Mouse (Mus musculus): Measurements from ENCODE around the gene Atxn1. TPM values are rescaled to one million over a fixed set of nuclear protein-coding genes. Genes with fewer than 3 reads are reported as not detected.

The Atxn1 gene
- polyA plus RNA-seq, 1 experiment from 2014 or later, result 4.6 TPM

GRCm38 (mm10) chr13:45749222-45749621 lies 215.6 kb downstream of the Atxn1 start:
- H3K27ac ChIP-seq, result no peak overlapping the region
- no peaks in the 10 kb centered on the region for H3K9me3 ChIP-seq

GRCm38 (mm10) chr13:45748691-45749090 lies 216.1 kb downstream of the Atxn1 start:
- H3K27ac ChIP-seq, result no peak overlapping the region
- no peaks in the 10 kb centered on the region for H3K36me3 ChIP-seq
- H3K4me3 ChIP-seq, result no peak overlapping the region
- no peaks in the 10 kb centered on the region for H3K9me3 ChIP-seq
- no peak; the same call in 1 of the 2 replicates for ATAC-seq (ENCODE audit: insufficient number of reproducible peaks, insufficient read depth, low FRiP score, low TSS enrichment)
- no peaks in the 10 kb centered on the region for H3K27me3 ChIP-seq
- WGBS, result 66% methylated on average over 4 of the region's 4 CpGs
- H3K4me1 ChIP-seq, result peaks cover 22% of the 10 kb centered on the region
- no peak overlapping the region for H3K4me2 ChIP-seq (replicated peaks)
- no peak overlapping the region for H3K9ac ChIP-seq

More at GRCm38 (mm10) chr13:45749222-45749621, 215.6 kb downstream of the Atxn1 start:
- Histone ChIP-seq H3K4me1 (peaks cover 21% of the 10 kb centered on the region), H3K9ac (no peak overlapping the region), H3K36me3 (no peaks in the 10 kb centered on the region), H3K4me3 (no peak overlapping the region), H3K4me2 (replicated peaks) (no peak overlapping the region), H3K27me3 (no peaks in the 10 kb centered on the region)
- no peak for ATAC-seq (ENCODE audit: insufficient number of reproducible peaks, insufficient read depth, low FRiP score, low TSS enrichment)
- 40% methylated on average over 8 of the region's 8 CpGs for WGBS

- no peak for ATAC-seq (ENCODE audit: insufficient number of reproducible peaks, insufficient read depth, low FRiP score, low TSS enrichment)
Observed at GRCm38 (mm10) chr13:45745851-45746773, 218.7 kb downstream of the Atxn1 start.

GRCm38 (mm10) chr13:45744803-45745432 lies 219.9 kb downstream of the Atxn1 start:
- Histone ChIP-seq H3K4me2 (replicated peaks) (no peak overlapping the region), H3K4me1 (peaks cover 24% of the 10 kb centered on the region), H3K27ac (no peak overlapping the region), H3K36me3 (no peaks in the 10 kb centered on the region), H3K27me3 (no peaks in the 10 kb centered on the region), H3K4me3 (no peak overlapping the region), H3K9me3 (no peaks in the 10 kb centered on the region), H3K9ac (no peak overlapping the region)
- WGBS, result 80% methylated on average over 7 of the region's 7 CpGs
- ATAC-seq (ENCODE audit: insufficient number of reproducible peaks, insufficient read depth, low FRiP score, low TSS enrichment), result no peak

More at GRCm38 (mm10) chr13:45745851-45746773, 218.7 kb downstream of the Atxn1 start:
- 64% methylated on average over 12 of the region's 12 CpGs for WGBS
- Histone ChIP-seq H3K36me3 (no peaks in the 10 kb centered on the region), H3K4me1 (peaks cover 24% of the 10 kb centered on the region), H3K27me3 (no peaks in the 10 kb centered on the region), H3K27ac (no peak overlapping the region), H3K9me3 (no peaks in the 10 kb centered on the region), H3K9ac (no peak overlapping the region), H3K4me3 (no peak overlapping the region), H3K4me2 (replicated peaks) (no peak overlapping the region)

GRCm38 (mm10) chr13:45743848-45744247 lies 221.0 kb downstream of the Atxn1 start:
- WGBS, result 22% methylated on average over 7 of the region's 7 CpGs

GRCm38 (mm10) chr13:45740369-45740768 lies 224.4 kb downstream of the Atxn1 start:
- Histone ChIP-seq H3K4me2 (replicated peaks) (no peak overlapping the region), H3K36me3 (no peaks in the 10 kb centered on the region), H3K9ac (no peak overlapping the region), H3K4me1 (0 out of 2 replicates have a peak, but pooled peaks cover 4% of the 10 kb centered on the region), H3K27ac (no peak overlapping the region), H3K4me3 (no peak overlapping the region), H3K9me3 (no peaks in the 10 kb centered on the region), H3K27me3 (no peaks in the 10 kb centered on the region)
- WGBS, result 87% methylated on average over 12 of the region's 12 CpGs
- ATAC-seq (ENCODE audit: insufficient number of reproducible peaks, insufficient read depth, low FRiP score, low TSS enrichment), result no peak

More at GRCm38 (mm10) chr13:45743848-45744247, 221.0 kb downstream of the Atxn1 start:
- H3K4me2 ChIP-seq (replicated peaks), result no peak overlapping the region
- no peaks in the 10 kb centered on the region for H3K36me3 ChIP-seq
- H3K27me3 ChIP-seq, result no peaks in the 10 kb centered on the region
- no peak overlapping the region for H3K9ac ChIP-seq
- no peak for ATAC-seq (ENCODE audit: insufficient number of reproducible peaks, insufficient read depth, low FRiP score, low TSS enrichment)
- peaks cover 16% of the 10 kb centered on the region for H3K4me1 ChIP-seq
- H3K4me3 ChIP-seq, result no peak overlapping the region
- no peak overlapping the region for H3K27ac ChIP-seq
- no peaks in the 10 kb centered on the region for H3K9me3 ChIP-seq

GRCm38 (mm10) chr13:45736241-45736640 lies 228.6 kb downstream of the Atxn1 start:
- Histone ChIP-seq H3K4me2 (replicated peaks) (no peak overlapping the region), H3K4me1 (no peaks in the 10 kb centered on the region), H3K9me3 (no peaks in the 10 kb centered on the region), H3K4me3 (no peak overlapping the region), H3K27ac (no peak overlapping the region), H3K27me3 (no peaks in the 10 kb centered on the region), H3K9ac (no peak overlapping the region), H3K36me3 (no peaks in the 10 kb centered on the region)
- no peak for ATAC-seq (ENCODE audit: insufficient number of reproducible peaks, insufficient read depth, low FRiP score, low TSS enrichment)
- WGBS, result 70% methylated on average over 4 of the region's 4 CpGs

GRCm38 (mm10) chr13:45735802-45736201 lies 229.0 kb downstream of the Atxn1 start:
- 84% methylated on average over 3 of the region's 3 CpGs for WGBS
- Histone ChIP-seq H3K9me3 (no peaks in the 10 kb centered on the region), H3K4me2 (replicated peaks) (no peak overlapping the region), H3K27ac (no peak overlapping the region), H3K9ac (no peak overlapping the region), H3K4me1 (no peaks in the 10 kb centered on the region), H3K4me3 (no peak overlapping the region), H3K27me3 (no peaks in the 10 kb centered on the region), H3K36me3 (no peaks in the 10 kb centered on the region)
- no peak for ATAC-seq (ENCODE audit: insufficient number of reproducible peaks, insufficient read depth, low FRiP score, low TSS enrichment)

GRCm38 (mm10) chr13:45734531-45734930 lies 230.3 kb downstream of the Atxn1 start:
- H3K4me3 ChIP-seq, result no peak overlapping the region
- H3K4me2 ChIP-seq (replicated peaks), result no peak overlapping the region
- 80% methylated on average over 3 of the region's 3 CpGs for WGBS
- H3K27me3 ChIP-seq, result no peaks in the 10 kb centered on the region
- no peak overlapping the region for H3K9ac ChIP-seq
- no peak overlapping the region for H3K27ac ChIP-seq
- H3K4me1 ChIP-seq, result no peaks in the 10 kb centered on the region
- H3K36me3 ChIP-seq, result no peaks in the 10 kb centered on the region
- ATAC-seq (ENCODE audit: insufficient number of reproducible peaks, insufficient read depth, low FRiP score, low TSS enrichment), result no peak
- no peaks in the 10 kb centered on the region for H3K9me3 ChIP-seq

GRCm38 (mm10) chr13:45732590-45732989 lies 232.2 kb downstream of the Atxn1 start:
- H3K4me3 ChIP-seq, result no peak overlapping the region
- no peak overlapping the region for H3K4me2 ChIP-seq (replicated peaks)
- ATAC-seq (ENCODE audit: insufficient number of reproducible peaks, insufficient read depth, low FRiP score, low TSS enrichment), result no peak

GRCm38 (mm10) chr13:45726917-45727316 lies 237.9 kb downstream of the Atxn1 start:
- Histone ChIP-seq H3K9ac (no peak overlapping the region), H3K9me3 (no peaks in the 10 kb centered on the region), H3K4me2 (replicated peaks) (no peak overlapping the region), H3K27ac (no peak overlapping the region), H3K4me1 (peaks cover 11% of the 10 kb centered on the region; the same call in 1 of the 2 replicates), H3K4me3 (no peak overlapping the region), H3K27me3 (no peaks in the 10 kb centered on the region), H3K36me3 (no peaks in the 10 kb centered on the region)
- ATAC-seq (ENCODE audit: insufficient number of reproducible peaks, insufficient read depth, low FRiP score, low TSS enrichment), result no peak

More at GRCm38 (mm10) chr13:45732590-45732989, 232.2 kb downstream of the Atxn1 start:
- no peak overlapping the region for H3K9ac ChIP-seq
- H3K9me3 ChIP-seq, result no peaks in the 10 kb centered on the region
- no peak overlapping the region for H3K27ac ChIP-seq
- H3K27me3 ChIP-seq, result no peaks in the 10 kb centered on the region
- 78% methylated on average over 6 of the region's 6 CpGs for WGBS
- no peaks in the 10 kb centered on the region for H3K36me3 ChIP-seq
- no peaks in the 10 kb centered on the region for H3K4me1 ChIP-seq

GRCm38 (mm10) chr13:45726181-45726580 lies 238.6 kb downstream of the Atxn1 start:
- no peak for ATAC-seq (ENCODE audit: insufficient number of reproducible peaks, insufficient read depth, low FRiP score, low TSS enrichment)
- no peak overlapping the region for H3K9ac ChIP-seq
- no peaks in the 10 kb centered on the region for H3K27me3 ChIP-seq
- H3K4me1 ChIP-seq, result peaks cover 11% of the 10 kb centered on the region; the same call in 1 of the 2 replicates
- WGBS, result 49% methylated on average over 6 of the region's 6 CpGs
- H3K4me2 ChIP-seq (replicated peaks), result no peak overlapping the region
- no peak overlapping the region for H3K27ac ChIP-seq
- no peaks in the 10 kb centered on the region for H3K9me3 ChIP-seq
- H3K4me3 ChIP-seq, result no peak overlapping the region
- H3K36me3 ChIP-seq, result no peaks in the 10 kb centered on the region

Measured in embryonic facial prominence, embryonic 12.5 days (tissue).